Mouse (Mus musculus) hindbrain, embryonic 16.5 days (tissue): ENCODE measurements around the gene Midn. TPM values are rescaled to one million over a fixed set of nuclear protein-coding genes. Genes with fewer than 3 reads are reported as not detected.
A peak's percentile ranks its signal among the peaks of the same experiment; 100 is the strongest.

ENCODE experiments used
- ATAC-seq: fragments of 200-750 bp; cut with Nextera tagmentation; 2 replicates; pipeline ENCODE4 v1.8.0; 2017; ENCODE audit warnings: moderate TSS enrichment, moderate library complexity
- H3K27ac ChIP-seq: fragments of 300-500 bp; sonication (generic); 2 replicates; pipeline ENCODE4 v1.5.1; 2014; ENCODE audit warnings: low read depth, mild to moderate bottlenecking, control low read depth, low read length, moderate library complexity
- H3K27me3 ChIP-seq: fragments of 300-500 bp; sonication (generic); replicated peaks from 2 replicates; pipeline ENCODE4 v1.6.1; 2014; ENCODE audit warnings: low read length; ENCODE audit not compliant: control insufficient read depth, insufficient read depth
- H3K36me3 ChIP-seq: fragments of 300-500 bp; sonication (generic); 2 replicates; pipeline ENCODE4 v1.6.1; 2014; ENCODE audit warnings: mild to moderate bottlenecking, low read length, moderate library complexity, mixed read lengths; ENCODE audit not compliant: control insufficient read depth, insufficient read depth
- H3K4me1 ChIP-seq: fragments of 300-500 bp; sonication (generic); 2 replicates; pipeline ENCODE4 v1.6.1; 2014; ENCODE audit warnings: low read depth, low read length; ENCODE audit not compliant: control insufficient read depth, insufficient read depth
- H3K4me2 ChIP-seq: fragments of 300-500 bp; sonication (generic); 2 replicates; pipeline ENCODE4 v1.6.1; 2014; ENCODE audit warnings: mild to moderate bottlenecking, low read length, control low read depth, moderate library complexity
- H3K4me3 ChIP-seq: fragments of 300-500 bp; sonication (generic); 2 replicates; pipeline ENCODE4 v1.5.1; 2014; ENCODE audit warnings: mild to moderate bottlenecking, low read length, control low read depth, moderate library complexity
- H3K9ac ChIP-seq: fragments of 300-500 bp; sonication (generic); 2 replicates; pipeline ENCODE4 v1.6.1; 2014; ENCODE audit warnings: low read depth, mild to moderate bottlenecking, control low read depth, low read length, moderate library complexity
- H3K9me3 ChIP-seq: fragments of 300-500 bp; sonication (generic); 2 replicates; pipeline ENCODE4 v1.6.1; 2014; ENCODE audit warnings: mild to moderate bottlenecking, low read length, moderate library complexity; ENCODE audit not compliant: control insufficient read depth
- WGBS: fragments of 180-500 bp; shearing (Covaris S2); extraction: QIAGEN DNeasy Blood & Tissue Kit; methylation state at CpG from one replicate; pipeline ENCODE4 v1.1.7; 2014; 5-methylcytosine and 5-hydroxymethylcytosine counted together
- polyA plus RNA-seq: library from polyadenylated mRNA; unstranded; fragments of >200 nt; fragmentation: Nextera tagmentation; extraction: Ambion mirVana; gene quantifications from 2 replicates; pipeline ENCODE4 v1.2.1, GENCODE M21; 2015

Gene Midn
- polyA plus RNA-seq, 1 experiment from 2014 or later = 16.0 TPM

- H3K4me2 ChIP-seq = no peak overlapping the region
- H3K27me3 ChIP-seq = no peaks in the 10 kb centered on the region
- WGBS = 83% methylated on average over 10 of the region's 10 CpGs
- H3K9me3 ChIP-seq = no peaks in the 10 kb centered on the region
- no peak for ATAC-seq
- H3K9ac ChIP-seq = no peak overlapping the region
- H3K4me3 ChIP-seq = no peak overlapping the region
- H3K36me3 ChIP-seq = peaks cover 38% of the 10 kb centered on the region; the same call in 1 of the 2 replicates
- H3K27ac ChIP-seq = no peak overlapping the region
- H3K4me1 ChIP-seq = peaks cover 37% of the 10 kb centered on the region
Measured at GRCm38 (mm10) chr10:80135161-80135560, 12.9 kb upstream of the Midn start.

- H3K4me2 ChIP-seq = no peak overlapping the region
- no peaks in the 10 kb centered on the region for H3K27me3 ChIP-seq
- no peak overlapping the region for H3K9ac ChIP-seq
- no peak overlapping the region for H3K27ac ChIP-seq
- no peaks in the 10 kb centered on the region for H3K9me3 ChIP-seq
- H3K4me3 ChIP-seq = no peak overlapping the region
- WGBS = 81% methylated on average over 1 of the region's 1 CpGs
- no peak for ATAC-seq
- H3K4me1 ChIP-seq = peaks cover 37% of the 10 kb centered on the region
- H3K36me3 ChIP-seq = peaks cover 35% of the 10 kb centered on the region; the same call in 1 of the 2 replicates
Measured at GRCm38 (mm10) chr10:80135641-80136040, 12.4 kb upstream of the Midn start.

- ATAC-seq = no peak
- Histone ChIP-seq H3K27ac (peak overlapping the region; percentile 92), H3K4me3 (peak overlapping the region; percentile 77), H3K36me3 (peaks cover 31% of the 10 kb centered on the region; the same call in 1 of the 2 replicates), H3K9ac (peak overlapping the region; percentile 88), H3K4me1 (peaks cover 36% of the 10 kb centered on the region), H3K9me3 (no peaks in the 10 kb centered on the region), H3K4me2 (peak overlapping the region; percentile 75), H3K27me3 (no peaks in the 10 kb centered on the region)
- 23% methylated on average over 42 of the region's 49 CpGs for WGBS
Measured at GRCm38 (mm10) chr10:80136179-80136951, 11.7 kb upstream of the Midn start.

GRCm38 (mm10) chr10:80136952-80137625, 11.0 kb upstream of the Midn start:
- peaks cover 27% of the 10 kb centered on the region; the same call in 1 of the 2 replicates for H3K36me3 ChIP-seq
- peak overlapping the region; percentile 77 for H3K4me3 ChIP-seq
- H3K9me3 ChIP-seq = no peaks in the 10 kb centered on the region
- peak overlapping the region; percentile 75 for H3K4me2 ChIP-seq
- H3K4me1 ChIP-seq = peaks cover 30% of the 10 kb centered on the region
- peak overlapping the region; percentile 92 for H3K27ac ChIP-seq
- H3K9ac ChIP-seq = peak overlapping the region; percentile 88
- H3K27me3 ChIP-seq = no peaks in the 10 kb centered on the region
- no peak for ATAC-seq
- 2% methylated on average over 24 of the region's 29 CpGs for WGBS

GRCm38 (mm10) chr10:80137626-80138552, 10.2 kb upstream of the Midn start:
- peak overlapping the region; percentile 88 for H3K9ac ChIP-seq
- peak overlapping the region; percentile 75 for H3K4me2 ChIP-seq
- H3K9me3 ChIP-seq = no peaks in the 10 kb centered on the region
- H3K4me3 ChIP-seq = peak overlapping the region; percentile 77
- H3K27ac ChIP-seq = peak overlapping the region; percentile 92
- 1% methylated on average over 32 of the region's 33 CpGs for WGBS
- peaks cover 20% of the 10 kb centered on the region; the same call in 1 of the 2 replicates for H3K36me3 ChIP-seq
- no peak for ATAC-seq
- peaks cover 31% of the 10 kb centered on the region for H3K4me1 ChIP-seq
- H3K27me3 ChIP-seq = no peaks in the 10 kb centered on the region

GRCm38 (mm10) chr10:80138553-80139438, 9.3 kb upstream of the Midn start, which contains the start of gene Atp5d:
Gene Atp5d, plus strand, starts transcription at chr10:80138632.
- Histone ChIP-seq H3K4me2 (peak within 1 kb of the TSS; percentile 75), H3K9ac (peak within 1 kb of the TSS; percentile 88), H3K36me3 (peaks cover 17% of the 10 kb centered on the region; the same call in 1 of the 2 replicates), H3K4me3 (peak within 1 kb of the TSS; percentile 77), H3K9me3 (no peaks in the 10 kb centered on the region), H3K27me3 (no peaks in the 10 kb centered on the region), H3K4me1 (peaks cover 37% of the 10 kb centered on the region), H3K27ac (peak within 1 kb of the TSS; percentile 92)
- under 1% methylated on average over 46 of the region's 94 CpGs for WGBS
- peak; percentile 7 for ATAC-seq

GRCm38 (mm10) chr10:80139439-80139775, 8.7 kb upstream of the Midn start:
- peak overlapping the region; percentile 75 for H3K4me2 ChIP-seq
- H3K4me3 ChIP-seq = peak overlapping the region; percentile 77
- peaks cover 37% of the 10 kb centered on the region for H3K4me1 ChIP-seq
- no peak for ATAC-seq
- 0% methylated on average over 8 of the region's 10 CpGs for WGBS
- H3K27ac ChIP-seq = peak overlapping the region; percentile 92
- peak overlapping the region; percentile 88 for H3K9ac ChIP-seq
- no peaks in the 10 kb centered on the region for H3K27me3 ChIP-seq
- peaks cover 18% of the 10 kb centered on the region; the same call in 1 of the 2 replicates for H3K36me3 ChIP-seq
- no peaks in the 10 kb centered on the region for H3K9me3 ChIP-seq
